Mouse (Mus musculus) gastrocnemius, postnatal 10 days (tissue): Measurements from ENCODE around the gene Ap5s1. TPM values are rescaled to one million over a fixed set of nuclear protein-coding genes. Genes with fewer than 3 reads are reported as not detected.
"Not testable (repeated sequence)": the region's sequence is repeated elsewhere in the genome, so short reads cannot be mapped to it uniquely, and the experiment has no call there.

ENCODE experiments used
- DNase-seq: peaks from one replicate; pipeline ENCODE4 v3.0.0; 2021; ENCODE audit warnings: mixed read lengths
- total RNA-seq, 2 experiments: library from RNA; stranded (reverse); gene quantifications; 2 replicates each; pipeline ENCODE4 v1.2.3; 2021

Gene Ap5s1
- total RNA-seq, 2 experiments from 2014 or later, result 16.1 to 16.3 TPM

GRCm38 (mm10) chr2:131220030-131220429 is 13.2 kb downstream of the Ap5s1 start:
- DNase-seq, result no peak

GRCm38 (mm10) chr2:131221853-131222515 is 15.1 kb downstream of the Ap5s1 start:
- no peak for DNase-seq

GRCm38 (mm10) chr2:131222562-131222961 is 15.7 kb downstream of the Ap5s1 start:
- no peak for DNase-seq

DNA sequence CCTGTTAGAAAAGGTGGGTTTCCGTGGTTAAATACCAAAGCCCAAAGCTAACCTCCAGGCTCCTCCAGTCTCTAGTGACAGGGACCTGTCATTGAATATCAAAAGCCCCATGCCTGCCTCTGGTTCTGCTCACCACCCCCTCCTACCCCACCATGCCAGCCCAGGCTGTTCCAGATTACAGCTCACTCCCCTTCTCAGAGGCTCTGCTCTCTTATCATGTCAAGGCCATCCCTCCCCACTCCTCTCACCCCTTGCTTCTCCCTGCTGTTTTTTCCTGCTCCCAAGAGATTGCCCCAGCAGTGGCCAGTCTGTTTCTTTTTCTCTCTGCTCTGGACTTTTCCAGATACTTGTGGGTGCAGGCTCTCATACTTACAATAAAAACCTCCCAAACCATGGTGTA is 16.7 kb downstream of the Ap5s1 start:
- DNase-seq, result no peak

- no peak for DNase-seq
These were observed 18.3 kb downstream of the Ap5s1 start for GRCm38 (mm10) chr2:131225178-131225577.

DNA sequence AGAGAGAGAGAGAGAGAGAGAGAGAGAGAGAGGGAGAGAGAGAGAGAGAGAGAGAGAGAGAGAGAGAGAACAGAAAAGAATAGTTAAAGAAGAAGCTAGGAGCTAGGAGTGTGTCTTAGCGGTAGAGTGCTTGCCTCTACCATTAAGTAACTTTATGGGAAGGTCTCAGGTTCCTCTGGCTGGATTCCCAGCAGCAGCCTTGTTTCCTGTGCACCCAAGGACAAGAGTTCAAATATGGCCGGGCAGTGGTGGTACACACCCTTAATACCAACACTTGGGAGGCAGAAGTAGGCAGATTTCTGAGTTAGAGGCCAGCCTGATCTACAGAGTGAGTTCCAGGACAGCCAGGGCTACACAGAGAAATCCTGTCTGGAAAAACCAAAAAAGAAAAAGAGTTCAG is 19.8 kb downstream of the Ap5s1 start:
- DNase-seq, result not testable (repeated sequence)

GRCm38 (mm10) chr2:131227243-131227642 is 20.4 kb downstream of the Ap5s1 start:
- DNase-seq, result no peak

- DNase-seq, result no peak
These were observed 25.7 kb downstream of the Ap5s1 start for GRCm38 (mm10) chr2:131232558-131232957.

GRCm38 (mm10) chr2:131233307-131234126 is 26.6 kb downstream of the Ap5s1 start, which contains the start of gene Mavs:
Gene Mavs, plus strand, starts transcription at chr2:131234063.
- DNase-seq, result peak; percentile 93

- DNase-seq, result peak; percentile 46
These were observed 27.3 kb downstream of the Ap5s1 start for GRCm38 (mm10) chr2:131234127-131234650.

- DNase-seq, result no peak
These were observed 28.2 kb downstream of the Ap5s1 start for GRCm38 (mm10) chr2:131234970-131235635.

DNA sequence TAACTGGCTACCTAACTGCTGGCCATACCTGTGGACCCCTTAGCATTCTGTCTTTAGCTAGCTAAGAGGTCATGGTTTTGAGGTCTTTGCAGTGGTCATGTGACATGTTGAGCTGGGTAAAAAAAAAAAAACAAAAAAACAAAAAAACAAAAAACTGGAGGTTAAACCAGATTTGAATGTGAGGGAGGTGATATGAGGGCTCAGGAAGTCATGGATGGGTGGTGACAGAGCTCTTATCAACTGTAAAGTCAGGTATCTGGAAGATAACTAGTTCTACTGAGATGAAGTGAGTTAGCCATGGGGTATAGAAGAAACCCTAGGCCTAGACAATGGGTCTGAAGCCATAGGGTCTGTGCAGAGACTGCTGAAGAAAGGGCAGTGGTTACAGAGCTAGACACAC is 35.3 kb downstream of the Ap5s1 start:
- no peak for DNase-seq

DNA sequence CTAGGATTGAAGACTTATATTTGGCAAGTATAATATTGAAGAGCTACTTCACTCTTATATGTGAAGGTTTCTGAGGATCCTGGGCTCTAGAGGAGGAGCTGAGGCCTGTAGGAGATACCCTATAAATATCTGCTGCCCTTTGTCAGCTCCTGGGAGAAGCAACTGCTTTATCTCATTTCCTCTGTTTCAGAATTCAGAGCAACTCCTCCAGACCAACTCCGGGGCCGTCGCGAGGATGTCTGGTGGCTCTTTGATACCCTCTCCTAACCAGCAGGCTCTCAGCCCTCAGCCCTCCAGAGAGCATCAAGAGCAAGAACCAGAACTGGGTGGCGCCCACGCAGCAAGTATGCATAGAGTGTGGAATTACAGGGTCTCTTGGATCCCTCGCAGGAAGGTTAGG is 36.1 kb downstream of the Ap5s1 start:
- DNase-seq, result no peak

GRCm38 (mm10) chr2:131253681-131254328 is 46.9 kb downstream of the Ap5s1 start:
- DNase-seq, result peak; percentile 63

GRCm38 (mm10) chr2:131254329-131254713 is 47.4 kb downstream of the Ap5s1 start:
- peak; percentile 52 for DNase-seq

- DNase-seq, result no peak
These were observed 48.9 kb downstream of the Ap5s1 start for GRCm38 (mm10) chr2:131255738-131256137.

DNA sequence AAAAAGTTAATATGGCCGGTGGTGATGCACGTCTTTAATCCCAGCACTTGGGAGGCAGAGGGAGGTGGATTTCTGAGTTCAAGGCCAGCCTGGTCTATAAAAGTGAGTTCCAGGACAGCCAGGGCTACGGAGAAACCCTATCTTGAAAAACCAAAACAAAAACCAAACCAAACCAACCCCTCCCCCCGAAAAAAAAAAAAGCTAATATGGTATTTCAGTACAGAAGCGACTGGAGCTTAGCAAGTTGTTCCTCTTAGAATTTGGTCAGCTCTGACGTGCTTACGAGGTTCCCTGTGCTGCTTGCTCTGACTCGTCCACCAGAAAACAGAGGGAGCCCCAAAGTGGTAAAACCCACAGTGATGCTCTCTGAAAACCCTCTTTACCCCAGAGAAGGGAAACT is 51.8 kb downstream of the Ap5s1 start:
- no peak for DNase-seq

- DNase-seq, result no peak
These were observed 53.8 kb downstream of the Ap5s1 start for GRCm38 (mm10) chr2:131260544-131261307.

DNA sequence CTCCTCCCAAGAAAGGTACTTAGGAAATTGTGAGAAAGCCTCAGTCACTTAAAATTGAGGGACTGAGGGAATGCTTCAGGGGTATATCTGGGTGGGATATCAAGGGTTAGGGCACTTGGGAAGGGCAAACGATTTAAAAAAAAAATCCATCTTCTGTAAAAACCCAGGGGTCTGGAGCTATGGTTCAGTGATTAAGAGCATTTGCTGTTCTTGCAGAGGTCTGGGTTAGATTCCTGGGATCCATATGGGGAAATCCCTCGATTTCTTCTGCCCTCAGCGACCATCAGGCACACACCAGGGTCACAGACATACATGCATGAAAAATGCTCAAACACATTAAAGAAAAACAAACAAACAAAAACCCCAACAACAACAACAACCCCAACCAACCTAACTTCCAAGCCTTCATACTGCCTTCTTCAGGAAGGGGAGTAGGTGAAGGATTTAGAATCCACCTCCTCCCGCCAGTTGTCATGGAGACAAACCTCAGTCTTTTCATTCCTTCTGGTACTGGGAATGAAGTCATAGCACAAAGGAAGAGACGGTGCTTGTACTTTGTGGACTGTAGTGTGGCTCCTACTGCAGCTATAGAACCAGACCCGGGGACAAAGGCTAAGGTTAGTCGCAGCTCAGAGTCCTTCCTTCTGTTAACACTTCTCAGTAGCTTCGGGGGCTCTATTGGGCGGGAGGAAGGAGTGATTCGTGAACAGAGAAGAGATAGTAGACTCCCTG is 54.8 kb downstream of the Ap5s1 start:
- no peak for DNase-seq

GRCm38 (mm10) chr2:131262213-131262672 is 55.4 kb downstream of the Ap5s1 start, which contains the start of gene Pank2:
Gene Pank2, plus strand, starts transcription at chr2:131262495.
- peak; percentile 95 for DNase-seq
